In the genomic region with DNA sequence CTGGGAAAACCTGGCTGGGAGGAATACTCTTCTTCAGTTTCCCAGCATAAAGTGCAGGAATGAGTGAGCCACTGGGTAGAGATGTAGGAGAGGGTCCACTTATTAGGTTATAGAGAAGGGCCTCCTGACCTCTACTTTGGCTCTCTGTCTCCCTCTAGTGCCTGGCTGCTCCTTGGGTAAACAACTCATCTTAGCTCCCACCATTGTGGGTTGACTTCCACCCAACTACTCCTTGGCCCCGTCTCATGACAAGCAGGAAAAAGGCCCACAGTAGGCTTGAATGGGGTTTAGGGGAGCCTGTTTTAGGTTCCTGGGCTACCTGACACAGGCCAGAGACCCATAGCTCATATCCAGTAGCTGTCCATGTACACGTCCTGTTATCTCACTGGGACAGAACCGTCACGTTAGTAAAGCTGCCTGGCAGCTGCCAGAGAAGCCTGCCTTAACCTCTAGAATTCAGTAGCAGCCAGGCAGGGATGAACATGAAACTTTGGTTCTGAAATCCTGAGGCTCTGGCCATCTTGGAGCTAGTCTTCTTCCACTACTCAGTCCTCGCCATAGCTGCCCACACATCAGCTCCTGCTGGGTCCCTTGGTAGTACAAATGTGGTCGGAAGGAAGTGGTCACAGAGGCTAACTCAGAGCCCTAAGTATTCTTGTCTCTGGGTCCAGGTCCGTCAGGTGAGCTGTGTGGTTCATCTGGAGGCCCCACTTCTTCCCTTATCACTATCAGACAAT, we compare ENCODE assay signal across 9 mouse cellular contexts. TPM values are rescaled to one million over a fixed set of nuclear protein-coding genes. Genes with fewer than 3 reads are reported as not detected.
DNase-seq lines count a peak whose midpoint lies in the region; TF ChIP-seq lines count a peak whose summit lies in the region.
"Had no signal": no experiment of that assay in that cellular context is flagged by ENCODE, and none has a peak within 500 bp of the region (broad histone marks: within the 10 kb centered on the region; RNA-seq: fewer than 3 reads in every experiment).

No protein-coding gene starts in this region.

- peak overlapping the region; percentile 30; the same call in 1 of the 2 replicates for H3K27ac ChIP-seq in bone marrow, adult 2 months (ENCODE audit: control insufficient read depth, insufficient read depth, low read depth, low read length, poor library complexity)
- H3K27ac ChIP-seq: embryonic facial prominence, embryonic 13.5 days had no signal

- intact Hi-C loops in heart, postnatal 14 days (cut with DNase I), result loop anchor here (5.0 kb wide), 1 partner anchor 176 kb away; no protein-coding TSS in a partner anchor

- peak; percentile 76 for TF ChIP-seq CTCF in bone marrow, adult 2 months (IDR thresholded peaks at IDR 0.05; ENCODE audit: control insufficient read depth, insufficient read depth, low read length)

- no peak for TF ChIP-seq POLR2A in bone marrow, adult 2 months (IDR thresholded peaks at IDR 0.05; ENCODE audit: borderline replicate concordance, control insufficient read depth, low read depth, low read length)

- no peak overlapping the region for H3K4me3 ChIP-seq in bone marrow, adult 2 months (replicated peaks; ENCODE audit: control insufficient read depth, low read depth, low read length)
- H3K4me3 ChIP-seq: embryonic facial prominence, embryonic 13.5 days had no signal

- 51% methylated on average over 7 of the region's 7 CpGs for WGBS in bone marrow, adult 2 months

- DNase-seq in gastrocnemius, postnatal 10 days, result peak; percentile 61
- no peak for DNase-seq in gastrocnemius, adult 8-10 months (ENCODE audit: low spot score in 2 of 2)
- peak; percentile 59 for DNase-seq in CD4-positive helper T cell, adult 2 months (ENCODE audit: low read depth, low spot score)
- peak; percentile 59 to 79 for DNase-seq in heart, postnatal 14 days
- peak; percentile 47 to 51 for DNase-seq in lung, adult 18-20 months
- peak; percentile 66 for DNase-seq in thymus, postnatal 14 days
- DNase-seq in layer of hippocampus, postnatal 14 days (ENCODE audit: low spot score in 2 of 2), result no peak

- H3K4me1 ChIP-seq in bone marrow, adult 2 months (ENCODE audit: control insufficient read depth, insufficient read depth, low read length), result no peaks in the 10 kb centered on the region

RNA-seq across cellular contexts. Expression of gene Uckl1, which starts 16.3 kb away (rescaled TPM):
- total RNA-seq in gastrocnemius, postnatal 10 days (2021), result 10 to 100 TPM; 36.5 to 43.5 TPM
- 10 to 100 TPM; 24.6 to 38.4 (median 28.5) TPM for total RNA-seq in gastrocnemius, adult 8-10 months (2022)
- polyA plus RNA-seq in bone marrow, adult 2 months (2011; ENCODE audit: insufficient read depth, insufficient read length, low replicate concordance, missing spikeins), result 36.5 and 129 TPM in 2 replicates
- total RNA-seq in heart, postnatal 14 days (2021), result 10 to 100 TPM; 41.0 to 47.0 TPM
- total RNA-seq in layer of hippocampus, postnatal 14 days (2021), result 10 to 100 TPM; 52.0 to 53.1 TPM

RNA-seq across cellular contexts. Expression of gene Prpf6, which starts 23.2 kb away (rescaled TPM):
- total RNA-seq in gastrocnemius, postnatal 10 days (2021), result 10 to 100 TPM; 26.7 to 33.4 TPM
- total RNA-seq in gastrocnemius, adult 8-10 months (2022), result 10 to 100 TPM; 28.8 to 35.0 (median 32.6) TPM
- 15.7 and 27.7 TPM in 2 replicates for polyA plus RNA-seq in bone marrow, adult 2 months (2011; ENCODE audit: insufficient read depth, insufficient read length, low replicate concordance, missing spikeins)
- total RNA-seq in heart, postnatal 14 days (2021), result 10 to 100 TPM; 30.9 to 37.1 TPM
- total RNA-seq in layer of hippocampus, postnatal 14 days (2021), result 10 to 100 TPM; 51.2 to 55.5 TPM

RNA-seq across cellular contexts. Expression of gene Zfp512b, which starts 24.2 kb away (rescaled TPM):
- total RNA-seq in gastrocnemius, postnatal 10 days (2021), result 10 to 100 TPM; 28.4 to 32.4 TPM
- 10 to 100 TPM; 15.4 to 21.2 (median 19.3) TPM for total RNA-seq in gastrocnemius, adult 8-10 months (2022)
- polyA plus RNA-seq in bone marrow, adult 2 months (2011; ENCODE audit: insufficient read depth, insufficient read length, low replicate concordance, missing spikeins), result 12.6 and 31.9 TPM in 2 replicates
- total RNA-seq in heart, postnatal 14 days (2021), result 10 to 100 TPM; 20.4 to 27.3 TPM
- 100 to 1,000 TPM; 108 to 116 TPM for total RNA-seq in layer of hippocampus, postnatal 14 days (2021)

RNA-seq across cellular contexts. Expression of gene Samd10, which starts 30.6 kb away (rescaled TPM):
- 1 to 10 TPM in 1 of 2 experiments, under 1 TPM in 1; 0.85 to 1.2 TPM for total RNA-seq in gastrocnemius, postnatal 10 days (2021)
- total RNA-seq in gastrocnemius, adult 8-10 months (2022), result 1 to 10 TPM; 1.7 to 4.6 (median 3.7) TPM
- polyA plus RNA-seq in bone marrow, adult 2 months (2011; ENCODE audit: insufficient read depth, insufficient read length, low replicate concordance, missing spikeins), result 0.75 and 6.5 TPM in 2 replicates
- total RNA-seq in heart, postnatal 14 days (2021), result 1 to 10 TPM; 1.8 to 2.1 TPM
- total RNA-seq in layer of hippocampus, postnatal 14 days (2021), result 10 to 100 TPM; 14.6 to 19.5 TPM

RNA-seq across cellular contexts. Expression of gene Dnajc5, which starts 48.2 kb away (rescaled TPM):
- total RNA-seq in gastrocnemius, postnatal 10 days (2021), result 10 to 100 TPM; 67.5 to 70.1 TPM
- 10 to 100 TPM; 43.4 to 50.3 (median 44.1) TPM for total RNA-seq in gastrocnemius, adult 8-10 months (2022)
- polyA plus RNA-seq in bone marrow, adult 2 months (2011; ENCODE audit: insufficient read depth, insufficient read length, low replicate concordance, missing spikeins), result 24.4 and 43.8 TPM in 2 replicates
- 10 to 100 TPM; 81.4 to 83.8 TPM for total RNA-seq in heart, postnatal 14 days (2021)
- 100 to 1,000 TPM; 271 to 275 TPM for total RNA-seq in layer of hippocampus, postnatal 14 days (2021)

Comparison
In these comparisons a context has a peak if more than half of its experiments do, and no peak if none do; other contexts are left out.
1. DNase-seq: peak in gastrocnemius, postnatal 10 days (single experiment), CD4-positive helper T cell, adult 2 months (single experiment), heart, postnatal 14 days (2 of 2), lung, adult 18-20 months (2 of 2) and thymus, postnatal 14 days (single experiment); none in gastrocnemius, adult 8-10 months (0 of 2) and layer of hippocampus, postnatal 14 days (0 of 2).